In genomic region chr3:123123817-123124216, GRCm38 (mm10) we compare ENCODE assay signal across 17 mouse cellular contexts.
DNase-seq lines count a peak whose midpoint lies in the region; ATAC-seq and TF ChIP-seq lines count a peak whose summit lies in the region.
"Had no signal": no experiment of that assay in that cellular context is flagged by ENCODE, and none has a peak within 500 bp of the region (broad histone marks: within the 10 kb centered on the region; RNA-seq: fewer than 3 reads in every experiment).

No protein-coding gene starts in this region.

- TF ChIP-seq POLR2A in kidney, adult 2 months (IDR thresholded peaks at IDR 0.05; ENCODE audit: low read depth, low read length) = no peak

- whole genome bisulfite sequencing in kidney, adult 2 months = 74% methylated on average over 8 of the region's 8 CpGs
- WGBS in intestine, embryonic 15.5 days = 75% methylated on average over 8 of the region's 8 CpGs
- 77% methylated on average over 8 of the region's 8 CpGs for WGBS in stomach, embryonic 16.5 days
- 88% methylated on average over 8 of the region's 8 CpGs for WGBS in forebrain, embryonic 13.5 days

- no peaks in the 10 kb centered on the region for H3K4me1 ChIP-seq in kidney, adult 2 months (ENCODE audit: control insufficient read depth, insufficient read depth, low read length)
- peaks cover 2% of the 10 kb centered on the region; the same call in 1 of the 2 replicates for H3K4me1 ChIP-seq in intestine, embryonic 15.5 days (replicated peaks)
- peaks cover 8% of the 10 kb centered on the region; the same call in 1 of the 2 replicates for H3K4me1 ChIP-seq in stomach, embryonic 16.5 days (ENCODE audit: control insufficient read depth, insufficient read depth, low read length)
- no peaks in the 10 kb centered on the region for H3K4me1 ChIP-seq in forebrain, embryonic 13.5 days
- H3K4me1 ChIP-seq: embryonic facial prominence, embryonic 13.5 days; forebrain, embryonic 10.5 days; forebrain, embryonic 15.5 days; hindbrain, embryonic 10.5 days had no signal

- ATAC-seq in intestine, embryonic 15.5 days = no peak
- ATAC-seq in stomach, embryonic 16.5 days (ENCODE audit: insufficient read depth, low FRiP score) = no peak
- no peak for ATAC-seq in forebrain, embryonic 13.5 days
- ATAC-seq: forebrain, embryonic 15.5 days had no signal

- H3K4me2 ChIP-seq in intestine, embryonic 15.5 days (replicated peaks) = no peak overlapping the region
- H3K4me2 ChIP-seq in stomach, embryonic 16.5 days (ENCODE audit: low read depth, low read length) = no peak overlapping the region
- no peak overlapping the region for H3K4me2 ChIP-seq in forebrain, embryonic 13.5 days
- H3K4me2 ChIP-seq: embryonic facial prominence, embryonic 13.5 days; forebrain, embryonic 15.5 days; heart, embryonic 12.5 days; hindbrain, embryonic 14.5 days had no signal

- no peaks in the 10 kb centered on the region for H3K27me3 ChIP-seq in kidney, adult 2 months (replicated peaks; ENCODE audit: control insufficient read depth, insufficient read depth, low read length)
- H3K27me3 ChIP-seq in intestine, embryonic 15.5 days (replicated peaks) = no peaks in the 10 kb centered on the region
- no peaks in the 10 kb centered on the region for H3K27me3 ChIP-seq in stomach, embryonic 16.5 days (ENCODE audit: control insufficient read depth, insufficient read depth, low read length)
- no peaks in the 10 kb centered on the region for H3K27me3 ChIP-seq in forebrain, embryonic 13.5 days
- H3K27me3 ChIP-seq: embryonic facial prominence, embryonic 13.5 days; forebrain, embryonic 15.5 days; heart, embryonic 12.5 days had no signal

- no peaks in the 10 kb centered on the region for H3K9me3 ChIP-seq in intestine, embryonic 15.5 days
- no peaks in the 10 kb centered on the region for H3K9me3 ChIP-seq in stomach, embryonic 16.5 days (replicated peaks; ENCODE audit: control insufficient read depth, low read length)
- no peaks in the 10 kb centered on the region for H3K9me3 ChIP-seq in forebrain, embryonic 13.5 days (replicated peaks)
- H3K9me3 ChIP-seq: embryonic facial prominence, embryonic 13.5 days; forebrain, embryonic 10.5 days; forebrain, embryonic 15.5 days; heart, embryonic 12.5 days; hindbrain, embryonic 10.5 days had no signal

- no peaks in the 10 kb centered on the region for H3K36me3 ChIP-seq in kidney, adult 2 months (ENCODE audit: control insufficient read depth, insufficient read depth, low read length)
- H3K36me3 ChIP-seq in intestine, embryonic 15.5 days = no peaks in the 10 kb centered on the region
- no peaks in the 10 kb centered on the region for H3K36me3 ChIP-seq in stomach, embryonic 16.5 days (ENCODE audit: control insufficient read depth, insufficient read depth, low read length)
- H3K36me3 ChIP-seq in forebrain, embryonic 13.5 days (ENCODE audit: poor library complexity, severe bottlenecking) = no peaks in the 10 kb centered on the region
- H3K36me3 ChIP-seq: embryonic facial prominence, embryonic 13.5 days; forebrain, embryonic 10.5 days; forebrain, embryonic 15.5 days; heart, embryonic 12.5 days; hindbrain, embryonic 10.5 days had no signal

- no peak for TF ChIP-seq CTCF in kidney, adult 2 months (conservative IDR thresholded peaks at IDR 0.05; ENCODE audit: insufficient read depth, insufficient read length, low read depth, low read length)

- no peak overlapping the region for H3K9ac ChIP-seq in intestine, embryonic 15.5 days
- H3K9ac ChIP-seq in stomach, embryonic 16.5 days (ENCODE audit: low read length) = no peak overlapping the region
- H3K9ac ChIP-seq in forebrain, embryonic 13.5 days = no peak overlapping the region
- H3K9ac ChIP-seq: embryonic facial prominence, embryonic 13.5 days; forebrain, embryonic 15.5 days; heart, embryonic 12.5 days; hindbrain, embryonic 14.5 days had no signal

- no peak overlapping the region for H3K4me3 ChIP-seq in kidney, adult 2 months (ENCODE audit: insufficient read depth, low read depth, low read length)
- H3K4me3 ChIP-seq in intestine, embryonic 15.5 days (replicated peaks) = no peak overlapping the region
- H3K4me3 ChIP-seq in stomach, embryonic 16.5 days (replicated peaks; ENCODE audit: low read length) = no peak overlapping the region
- H3K4me3 ChIP-seq in forebrain, embryonic 13.5 days = no peak overlapping the region
- H3K4me3 ChIP-seq: embryonic facial prominence, embryonic 13.5 days; forebrain, embryonic 10.5 days; forebrain, embryonic 15.5 days; heart, adult 2 months; heart, embryonic 12.5 days; hindbrain, embryonic 10.5 days had no signal

- 0 out of 2 replicates have a peak overlapping the region, but pooled peaks have one; percentile 8 for H3K27ac ChIP-seq in kidney, adult 2 months (ENCODE audit: insufficient read depth, low read depth, low read length)
- peak overlapping the region; percentile 7; the same call in 1 of the 2 replicates for H3K27ac ChIP-seq in intestine, embryonic 15.5 days
- H3K27ac ChIP-seq in stomach, embryonic 16.5 days (ENCODE audit: low read length) = peak overlapping the region; percentile 72; the same call in 1 of the 2 replicates
- H3K27ac ChIP-seq in forebrain, embryonic 13.5 days = no peak overlapping the region
- H3K27ac ChIP-seq: embryonic facial prominence, embryonic 13.5 days; forebrain, embryonic 10.5 days; forebrain, embryonic 15.5 days; heart, adult 2 months; hindbrain, embryonic 10.5 days; hindbrain, embryonic 14.5 days had no signal

- no peak for DNase-seq in kidney, adult 2 months
- no peak for DNase-seq in kidney, adult 9 months
- DNase-seq in thymus, adult 18-20 months = no peak
- DNase-seq: adrenal gland, adult 8-10 months; adrenal gland, postnatal 36 days; cerebellum, adult 9-10 months; cerebellum, postnatal 36 days; heart, adult 2 months had no signal
